Mouse (Mus musculus): ENCODE data around the gene Zdhhc21. TPM values are rescaled to one million over a fixed set of nuclear protein-coding genes. Genes with fewer than 3 reads are reported as not detected.

Gene Zdhhc21
- polyA plus RNA-seq, 1 experiment from 2014 or later, result 20.2 TPM

DNA sequence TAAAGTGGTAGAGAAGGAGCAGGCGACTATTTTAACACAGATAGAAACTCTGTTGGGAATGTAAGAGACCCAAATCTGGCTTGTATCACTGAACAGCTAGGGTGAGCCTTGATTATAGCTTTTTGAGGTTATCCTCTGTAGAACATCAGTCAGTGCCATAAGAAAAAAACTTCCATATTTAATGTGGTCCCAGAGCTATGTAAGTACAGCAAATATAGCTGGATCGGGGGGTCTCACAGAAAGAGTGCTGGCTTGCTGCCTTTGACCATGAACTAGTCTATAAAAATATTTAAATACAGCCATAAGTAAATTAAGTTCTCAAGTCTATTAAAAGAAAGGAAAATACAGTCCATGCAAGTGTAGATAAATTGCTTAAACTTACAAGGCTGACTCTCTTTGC is 20.5 kb upstream of the Zdhhc21 start:
- H3K4me2 ChIP-seq (replicated peaks), result no peak overlapping the region
- WGBS, result 92% methylated on average over 2 of the region's 2 CpGs
- no peak overlapping the region for H3K9ac ChIP-seq
- H3K36me3 ChIP-seq, result no peaks in the 10 kb centered on the region
- no peaks in the 10 kb centered on the region for H3K27me3 ChIP-seq
- no peak overlapping the region for H3K27ac ChIP-seq
- H3K9me3 ChIP-seq (replicated peaks), result no peaks in the 10 kb centered on the region
- H3K4me3 ChIP-seq, result no peak overlapping the region
- no peak for ATAC-seq (ENCODE audit: low FRiP score)
- peaks cover 7% of the 10 kb centered on the region; the same call in 1 of the 2 replicates for H3K4me1 ChIP-seq

DNA sequence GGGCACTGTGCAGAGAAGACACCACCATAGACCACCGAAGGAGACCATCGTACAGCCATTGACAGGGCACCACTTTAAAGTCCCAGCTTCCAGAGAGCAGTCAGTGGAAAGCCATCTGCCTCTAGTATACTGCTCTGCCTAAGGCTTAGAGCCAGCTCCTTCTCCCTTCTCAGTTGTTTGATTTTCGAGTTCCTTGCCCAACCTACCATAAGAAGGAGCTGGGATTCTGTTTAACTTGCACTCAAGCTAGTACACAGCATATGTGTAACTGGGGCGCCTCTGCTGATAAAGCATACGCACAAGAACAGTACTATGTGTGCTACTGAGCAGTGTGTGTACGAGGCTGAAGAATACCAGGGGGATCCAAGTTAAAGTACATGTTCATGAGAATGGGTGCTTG is 19.4 kb upstream of the Zdhhc21 start:
- 89% methylated on average over 6 of the region's 6 CpGs for WGBS
- H3K27me3 ChIP-seq, result no peaks in the 10 kb centered on the region
- no peak overlapping the region for H3K27ac ChIP-seq
- H3K4me1 ChIP-seq, result no peaks in the 10 kb centered on the region
- H3K4me2 ChIP-seq (replicated peaks), result no peak overlapping the region
- no peaks in the 10 kb centered on the region for H3K9me3 ChIP-seq (replicated peaks)
- no peaks in the 10 kb centered on the region for H3K36me3 ChIP-seq
- H3K4me3 ChIP-seq, result no peak overlapping the region
- H3K9ac ChIP-seq, result no peak overlapping the region
- ATAC-seq (ENCODE audit: low FRiP score), result no peak

DNA sequence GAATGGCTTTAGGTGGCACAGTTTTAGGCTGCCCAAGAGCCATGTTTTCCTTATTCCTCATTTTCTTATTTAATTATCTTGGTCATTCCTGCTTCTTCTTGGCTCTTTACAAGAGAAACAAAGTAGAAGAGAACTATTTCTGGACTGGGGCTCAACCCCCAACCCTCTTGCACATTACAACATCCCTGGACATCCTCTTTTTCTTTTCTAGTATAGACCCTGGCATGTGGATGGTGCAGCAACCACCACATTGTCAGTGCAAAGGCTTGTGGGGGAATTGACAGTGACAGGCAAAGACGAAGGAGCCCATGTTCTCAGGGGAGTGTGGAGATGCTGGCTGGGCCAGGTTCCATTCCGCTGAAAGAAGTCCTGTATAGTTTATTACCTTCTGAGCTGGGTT is 16.9 kb upstream of the Zdhhc21 start:
- Histone ChIP-seq H3K9me3 (replicated peaks) (no peaks in the 10 kb centered on the region), H3K27me3 (no peaks in the 10 kb centered on the region), H3K4me2 (replicated peaks) (no peak overlapping the region), H3K36me3 (no peaks in the 10 kb centered on the region), H3K4me1 (0 out of 2 replicates have a peak, but pooled peaks cover 2% of the 10 kb centered on the region), H3K27ac (no peak overlapping the region), H3K9ac (no peak overlapping the region), H3K4me3 (no peak overlapping the region)
- WGBS, result 83% methylated on average over 2 of the region's 2 CpGs
- ATAC-seq (ENCODE audit: low FRiP score), result no peak

DNA sequence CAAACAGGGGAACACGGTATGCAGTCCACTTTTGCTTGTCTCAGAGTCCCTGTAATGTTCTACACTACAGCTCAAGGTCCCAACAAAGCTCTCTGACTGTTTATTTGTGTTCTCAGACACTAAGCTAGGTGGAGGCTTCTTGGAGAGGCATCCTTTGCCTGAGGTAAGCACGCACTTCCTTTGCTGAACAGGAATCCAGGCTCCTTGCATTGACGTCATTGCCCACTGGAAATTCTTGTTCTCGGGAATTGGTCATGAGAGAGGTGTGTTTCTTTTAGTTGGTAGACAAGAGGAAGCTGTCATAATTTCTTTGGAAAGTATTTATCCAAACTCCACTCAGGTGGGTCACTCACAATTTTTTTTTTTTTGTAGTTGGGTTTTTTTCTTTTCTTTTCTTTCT is 15.8 kb upstream of the Zdhhc21 start:
- 75% methylated on average over 4 of the region's 4 CpGs for WGBS
- no peak for ATAC-seq (ENCODE audit: low FRiP score)
- no peak overlapping the region for H3K27ac ChIP-seq
- H3K27me3 ChIP-seq, result no peaks in the 10 kb centered on the region
- H3K36me3 ChIP-seq, result no peaks in the 10 kb centered on the region
- H3K9me3 ChIP-seq (replicated peaks), result no peaks in the 10 kb centered on the region
- 0 out of 2 replicates have a peak, but pooled peaks cover 2% of the 10 kb centered on the region for H3K4me1 ChIP-seq
- no peak overlapping the region for H3K4me2 ChIP-seq (replicated peaks)
- H3K4me3 ChIP-seq, result no peak overlapping the region
- no peak overlapping the region for H3K9ac ChIP-seq

DNA sequence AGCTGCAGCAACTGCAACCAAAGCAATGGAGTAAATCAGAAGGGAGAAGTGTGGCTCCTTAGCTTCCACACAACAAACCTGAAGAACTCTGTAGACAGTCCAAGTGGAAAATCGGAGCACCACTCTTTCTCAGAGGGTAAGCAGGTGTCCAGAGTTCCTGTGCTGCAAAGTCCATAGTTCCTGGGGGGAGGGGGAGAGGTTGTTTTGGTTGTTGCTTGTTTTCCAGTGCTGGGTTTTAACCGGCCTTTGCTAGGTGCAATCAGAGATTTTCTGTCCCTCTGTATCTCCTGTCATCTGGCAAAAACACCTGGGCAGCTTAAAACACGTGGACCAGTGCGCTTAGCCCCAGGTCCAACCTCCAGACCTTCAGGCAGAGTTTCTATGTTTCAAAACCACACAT is 15.0 kb upstream of the Zdhhc21 start:
- no peak for ATAC-seq (ENCODE audit: low FRiP score)
- WGBS, result 68% methylated on average over 4 of the region's 4 CpGs

DNA sequence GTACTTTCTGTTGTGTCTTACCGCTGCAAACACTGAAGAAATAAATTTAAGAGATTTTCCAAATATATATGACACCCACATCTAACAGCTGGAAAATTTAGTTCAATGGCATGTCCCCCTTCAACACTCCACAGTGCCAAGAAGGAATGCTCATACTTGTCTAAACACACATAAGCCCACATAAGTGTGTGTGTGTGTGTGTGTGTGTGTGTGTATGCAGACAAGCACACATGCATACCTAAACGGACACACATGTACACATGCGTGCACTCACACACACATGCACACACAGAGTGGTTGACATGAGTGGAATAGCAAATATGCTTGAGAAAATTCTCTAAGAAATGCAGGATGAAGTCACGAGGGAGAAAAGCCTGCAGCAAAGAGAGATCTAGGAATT is 12.8 kb upstream of the Zdhhc21 start:
- ATAC-seq (ENCODE audit: low FRiP score), result no peak
- Histone ChIP-seq H3K36me3 (no peaks in the 10 kb centered on the region), H3K4me2 (replicated peaks) (no peak overlapping the region), H3K4me1 (0 out of 2 replicates have a peak, but pooled peaks cover 2% of the 10 kb centered on the region), H3K27ac (no peak overlapping the region), H3K4me3 (no peak overlapping the region), H3K9me3 (replicated peaks) (no peaks in the 10 kb centered on the region), H3K27me3 (no peaks in the 10 kb centered on the region), H3K9ac (no peak overlapping the region)
- WGBS, result 75% methylated on average over 4 of the region's 4 CpGs

More for the DNA sequence above, 15.0 kb upstream of the Zdhhc21 start:
- Histone ChIP-seq H3K4me1 (0 out of 2 replicates have a peak, but pooled peaks cover 2% of the 10 kb centered on the region), H3K4me3 (no peak overlapping the region), H3K4me2 (replicated peaks) (no peak overlapping the region), H3K9ac (no peak overlapping the region), H3K27me3 (no peaks in the 10 kb centered on the region), H3K36me3 (no peaks in the 10 kb centered on the region), H3K9me3 (replicated peaks) (no peaks in the 10 kb centered on the region), H3K27ac (no peak overlapping the region)

DNA sequence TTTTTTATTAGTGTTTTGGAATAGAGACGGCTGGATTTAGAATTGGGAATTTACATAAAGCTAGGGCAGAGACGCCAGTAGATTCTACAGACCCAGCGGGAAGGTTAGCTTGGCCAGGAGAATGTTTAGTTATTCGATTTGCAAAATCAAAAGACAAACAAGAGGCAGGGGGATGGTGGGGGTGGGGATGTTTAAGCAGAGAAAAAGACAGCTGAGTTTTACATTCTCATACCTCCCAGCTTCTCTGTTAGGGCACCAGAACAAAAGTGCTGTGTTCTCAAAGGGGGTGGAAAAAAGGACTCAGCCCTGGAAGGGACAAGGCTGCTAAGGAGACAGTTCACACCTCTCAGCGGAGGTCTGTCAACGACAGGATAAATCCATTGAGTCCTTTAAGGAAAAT is 12.4 kb upstream of the Zdhhc21 start:
- H3K4me3 ChIP-seq, result no peak overlapping the region
- H3K9ac ChIP-seq, result no peak overlapping the region
- no peaks in the 10 kb centered on the region for H3K9me3 ChIP-seq (replicated peaks)
- 32% methylated on average over 6 of the region's 6 CpGs for WGBS
- ATAC-seq (ENCODE audit: low FRiP score), result no peak
- H3K27me3 ChIP-seq, result no peaks in the 10 kb centered on the region
- no peaks in the 10 kb centered on the region for H3K36me3 ChIP-seq
- no peak overlapping the region for H3K27ac ChIP-seq
- H3K4me2 ChIP-seq (replicated peaks), result no peak overlapping the region
- 0 out of 2 replicates have a peak, but pooled peaks cover 2% of the 10 kb centered on the region for H3K4me1 ChIP-seq

DNA sequence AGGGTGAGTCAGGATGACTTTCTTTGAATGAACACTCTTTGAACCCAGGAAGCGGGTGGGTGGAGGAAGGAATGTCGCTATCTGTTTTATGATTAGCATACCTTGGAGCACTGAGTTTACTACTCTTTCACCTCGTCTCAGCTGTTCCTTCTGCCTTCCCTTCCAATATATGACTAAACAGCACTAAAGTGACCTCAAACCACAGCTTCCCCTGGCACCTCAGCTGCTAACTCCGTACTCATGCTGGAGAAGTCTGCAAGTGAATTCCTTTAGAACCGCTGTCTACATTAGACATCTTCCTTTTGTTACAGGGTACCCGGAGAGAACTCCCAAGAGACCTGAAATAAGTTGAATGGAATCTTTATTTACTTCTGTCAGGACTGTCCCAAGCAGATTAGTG is 11.2 kb upstream of the Zdhhc21 start:
- no peaks in the 10 kb centered on the region for H3K27me3 ChIP-seq

DNA sequence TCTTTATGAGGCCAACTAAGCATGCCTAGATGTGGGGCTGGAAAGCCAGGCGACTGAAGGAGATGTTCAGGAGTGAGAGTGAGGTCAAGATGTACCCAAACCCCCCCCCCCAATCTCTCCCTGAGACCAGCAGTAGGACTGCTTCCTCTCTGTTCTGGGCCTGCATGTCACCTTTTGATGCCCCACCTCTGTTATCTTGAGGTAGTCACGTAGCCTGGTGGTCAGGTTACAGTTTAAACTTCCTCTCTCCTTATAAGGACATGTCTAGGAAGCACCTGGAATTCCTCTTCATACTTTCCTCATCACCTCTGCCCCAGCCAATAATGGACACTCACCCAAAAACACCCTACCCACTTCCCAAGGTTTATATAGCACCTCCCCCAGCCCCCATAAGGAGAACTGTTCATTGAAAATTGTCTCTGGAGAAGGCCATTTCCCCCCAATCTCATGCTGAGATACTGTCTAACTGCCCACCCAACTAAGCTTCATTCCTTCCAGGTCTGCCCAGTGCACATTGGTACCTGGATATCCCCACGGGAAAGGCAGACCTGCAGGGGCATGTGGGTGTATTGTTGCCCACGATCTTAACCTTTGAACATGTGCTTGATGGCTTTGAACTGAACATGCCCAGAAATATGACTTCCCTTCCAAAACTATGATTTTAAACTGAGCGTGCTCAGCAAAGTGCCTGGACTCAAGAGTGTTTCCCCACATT is 8.1 kb upstream of the Zdhhc21 start:
- Histone ChIP-seq H3K4me1 (0 out of 2 replicates have a peak, but pooled peaks cover 2% of the 10 kb centered on the region), H3K4me2 (replicated peaks) (no peak overlapping the region), H3K36me3 (no peaks in the 10 kb centered on the region), H3K27me3 (no peaks in the 10 kb centered on the region), H3K9me3 (replicated peaks) (no peaks in the 10 kb centered on the region), H3K9ac (no peak overlapping the region), H3K4me3 (no peak overlapping the region), H3K27ac (no peak overlapping the region)
- no peak for ATAC-seq (ENCODE audit: low FRiP score)
- 84% methylated on average over 5 of the region's 5 CpGs for WGBS

More for the DNA sequence above, 11.2 kb upstream of the Zdhhc21 start:
- no peak for ATAC-seq (ENCODE audit: low FRiP score)
- Histone ChIP-seq H3K4me1 (0 out of 2 replicates have a peak, but pooled peaks cover 2% of the 10 kb centered on the region), H3K36me3 (no peaks in the 10 kb centered on the region), H3K9ac (no peak overlapping the region), H3K4me3 (no peak overlapping the region), H3K27ac (no peak overlapping the region), H3K4me2 (replicated peaks) (no peak overlapping the region), H3K9me3 (replicated peaks) (no peaks in the 10 kb centered on the region)
- WGBS, result 86% methylated on average over 6 of the region's 6 CpGs

DNA sequence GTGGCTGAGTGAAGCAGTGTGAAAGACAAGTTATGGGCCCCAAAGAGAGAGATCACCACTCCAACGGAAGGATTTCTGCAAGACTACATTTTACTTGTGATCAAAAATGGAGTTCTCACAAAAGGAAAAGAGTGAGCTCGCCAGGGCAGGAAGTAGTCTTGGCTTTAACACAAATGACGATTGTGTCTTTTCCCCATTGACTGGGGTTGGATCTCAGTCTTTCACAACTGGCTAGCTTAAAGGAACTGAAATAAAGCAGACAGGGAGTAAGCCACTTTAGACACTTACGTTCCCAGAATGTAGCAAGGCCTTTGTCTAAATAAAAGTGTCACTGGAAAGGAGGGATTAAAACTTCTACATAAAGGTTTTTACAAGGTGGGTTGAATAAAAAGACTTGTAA is 7.4 kb upstream of the Zdhhc21 start:
- Histone ChIP-seq H3K9ac (no peak overlapping the region), H3K27ac (no peak overlapping the region), H3K9me3 (replicated peaks) (no peaks in the 10 kb centered on the region), H3K27me3 (no peaks in the 10 kb centered on the region), H3K4me2 (replicated peaks) (no peak overlapping the region), H3K4me1 (no peaks in the 10 kb centered on the region), H3K36me3 (no peaks in the 10 kb centered on the region), H3K4me3 (no peak overlapping the region)
- ATAC-seq (ENCODE audit: low FRiP score), result no peak
- WGBS, result 72% methylated on average over 4 of the region's 4 CpGs

DNA sequence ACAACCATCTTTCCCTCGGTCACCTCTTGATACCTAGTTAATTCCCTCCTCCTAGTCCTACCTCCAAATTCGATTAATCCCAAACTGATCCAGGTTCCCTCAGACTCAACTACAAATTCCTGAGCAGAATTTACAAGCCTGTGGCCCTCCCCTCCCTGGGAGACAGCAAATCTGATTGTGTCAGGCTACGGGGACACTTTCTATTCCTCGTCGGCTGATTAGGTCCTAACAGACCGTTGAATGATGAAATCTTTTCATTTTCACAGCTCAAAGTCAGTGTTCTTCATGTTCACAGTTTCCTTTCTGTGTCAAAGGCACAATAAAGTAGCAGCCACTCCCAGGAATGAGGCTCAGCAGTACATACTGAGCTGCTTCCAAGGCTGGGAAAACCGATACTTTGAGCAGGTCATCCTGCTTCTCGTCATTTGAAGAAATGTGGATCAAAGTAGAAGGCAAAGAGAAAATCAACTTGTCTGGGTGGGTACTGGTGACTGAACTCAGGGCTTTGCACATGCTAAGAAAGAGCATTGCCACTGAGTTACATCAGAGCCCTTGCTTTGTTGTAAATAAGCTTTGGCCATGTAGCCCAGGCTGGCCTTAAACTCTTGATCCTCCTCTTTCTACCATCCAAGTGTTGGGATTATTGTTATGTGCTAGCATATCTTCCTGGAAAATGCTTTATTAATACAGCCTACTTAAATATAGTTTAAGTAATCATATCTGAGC is 5.4 kb upstream of the Zdhhc21 start:
- Histone ChIP-seq H3K9me3 (replicated peaks) (no peaks in the 10 kb centered on the region), H3K36me3 (no peaks in the 10 kb centered on the region), H3K4me2 (replicated peaks) (no peak overlapping the region), H3K9ac (no peak overlapping the region), H3K4me1 (no peaks in the 10 kb centered on the region; the same call in 1 of the 2 replicates), H3K27me3 (no peaks in the 10 kb centered on the region), H3K4me3 (no peak overlapping the region), H3K27ac (no peak overlapping the region)
- WGBS, result 81% methylated on average over 8 of the region's 8 CpGs
- no peak for ATAC-seq (ENCODE audit: low FRiP score)

DNA sequence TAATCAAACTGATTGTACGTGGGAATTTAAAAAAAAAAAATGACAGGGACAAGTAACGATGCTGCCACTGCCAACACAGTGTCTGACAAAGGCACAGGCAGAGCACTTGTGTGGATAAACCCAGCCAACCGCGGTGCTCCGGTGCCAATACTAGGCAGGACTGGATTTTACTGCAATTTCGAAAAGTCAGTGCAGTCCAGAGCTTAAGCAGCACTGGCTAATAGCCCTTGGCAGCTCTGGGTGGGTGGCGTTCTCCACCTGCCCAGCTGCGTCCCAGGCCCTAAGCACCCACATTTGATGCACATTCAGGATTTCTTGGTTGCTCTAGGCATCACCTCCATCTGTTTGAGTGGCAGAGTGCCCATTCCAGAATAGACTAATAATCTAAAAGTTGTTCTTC is 3.6 kb upstream of the Zdhhc21 start:
- peaks cover 8% of the 10 kb centered on the region for H3K4me1 ChIP-seq
- ATAC-seq (ENCODE audit: low FRiP score), result no peak

More for the DNA sequence above, 3.6 kb upstream of the Zdhhc21 start:
- Histone ChIP-seq H3K4me3 (no peak overlapping the region), H3K27me3 (no peaks in the 10 kb centered on the region), H3K4me2 (replicated peaks) (no peak overlapping the region), H3K9me3 (replicated peaks) (no peaks in the 10 kb centered on the region), H3K9ac (no peak overlapping the region), H3K27ac (no peak overlapping the region), H3K36me3 (no peaks in the 10 kb centered on the region)
- 88% methylated on average over 8 of the region's 8 CpGs for WGBS

Measured in hindbrain, embryonic 12.5 days (tissue).